Mouse (Mus musculus) embryo, embryonic 11.5 days (tissue): ENCODE data around the gene Lime1.
A peak's percentile ranks its signal among the peaks of the same experiment; 100 is the strongest.

Experiments
- DNase-seq: peaks from one replicate; pipeline ENCODE4 v3.0.0-alpha.2; 2012; ENCODE audit warnings: low read depth, low spot score

Lime1 gene

GRCm38 (mm10) chr2:181391022-181391421 lies 11.1 kb downstream of the Lime1 start:
- DNase-seq, result no peak

- DNase-seq, result no peak
Measured at GRCm38 (mm10) chr2:181391541-181391940, 11.7 kb downstream of the Lime1 start.

GRCm38 (mm10) chr2:181392600-181393213 lies 12.8 kb downstream of the Lime1 start:
- DNase-seq, result peak; percentile 82

- no peak for DNase-seq
Measured at GRCm38 (mm10) chr2:181394086-181394485, 14.2 kb downstream of the Lime1 start.

GRCm38 (mm10) chr2:181397207-181397761 lies 17.4 kb downstream of the Lime1 start:
- no peak for DNase-seq

GRCm38 (mm10) chr2:181401497-181401896 lies 21.6 kb downstream of the Lime1 start:
- no peak for DNase-seq

GRCm38 (mm10) chr2:181403722-181404121 lies 23.8 kb downstream of the Lime1 start:
- DNase-seq, result no peak

- no peak for DNase-seq
Measured at GRCm38 (mm10) chr2:181409643-181410042, 29.8 kb downstream of the Lime1 start.

GRCm38 (mm10) chr2:181410760-181411473 lies 31.0 kb downstream of the Lime1 start:
- peak; percentile 43 for DNase-seq

- DNase-seq, result no peak
Measured at GRCm38 (mm10) chr2:181413141-181413540, 33.3 kb downstream of the Lime1 start.

- no peak for DNase-seq
Measured at GRCm38 (mm10) chr2:181415945-181416344, 36.1 kb downstream of the Lime1 start.

- DNase-seq, result no peak
Measured at GRCm38 (mm10) chr2:181419359-181419758, 39.5 kb downstream of the Lime1 start.

GRCm38 (mm10) chr2:181420426-181420825 lies 40.5 kb downstream of the Lime1 start:
- DNase-seq, result no peak

- DNase-seq, result no peak
Measured at GRCm38 (mm10) chr2:181420903-181421638, 41.2 kb downstream of the Lime1 start.

GRCm38 (mm10) chr2:181423834-181424233 lies 44.0 kb downstream of the Lime1 start:
- no peak for DNase-seq
